29 mouse cellular contexts compared by ENCODE assay signal in the genomic region with DNA sequence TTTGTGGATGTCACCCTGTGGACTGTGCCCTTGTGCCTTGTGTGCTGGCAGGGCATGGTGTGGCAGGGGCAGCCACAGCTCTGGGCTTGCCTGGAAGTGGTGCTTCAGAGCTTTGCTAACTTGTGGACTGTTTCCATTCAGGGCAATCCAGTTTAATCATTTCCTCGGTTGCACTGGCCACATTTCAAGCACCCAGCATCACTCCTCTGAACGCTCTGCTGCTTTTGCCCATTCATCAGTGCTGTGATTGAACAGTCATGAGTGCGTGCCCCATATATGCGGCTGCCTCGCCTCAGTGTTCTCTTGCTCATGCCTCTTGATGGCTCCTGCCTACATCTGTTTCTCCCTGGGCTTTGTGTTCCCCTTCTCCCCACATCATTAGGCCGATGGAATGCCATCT. TPM values are rescaled to one million over a fixed set of nuclear protein-coding genes. Genes with fewer than 3 reads are reported as not detected.
DNase-seq lines count a peak whose midpoint lies in the region; ATAC-seq and TF ChIP-seq lines count a peak whose summit lies in the region.
"Had no signal": no experiment of that assay in that cellular context is flagged by ENCODE, and none has a peak within 500 bp of the region (broad histone marks: within the 10 kb centered on the region; RNA-seq: fewer than 3 reads in every experiment).

No protein-coding gene starts in this region.

- H3K4me2 ChIP-seq in kidney, postnatal 0 days (ENCODE audit: low read length), result no peak overlapping the region
- no peak overlapping the region for H3K4me2 ChIP-seq in forebrain, embryonic 13.5 days
- H3K4me2 ChIP-seq: heart, embryonic 11.5 days; hindbrain, embryonic 13.5 days; liver, embryonic 11.5 days; lung, embryonic 15.5 days; midbrain, embryonic 12.5 days; neural tube, embryonic 12.5 days; stomach, embryonic 15.5 days had no signal

- H3K9me3 ChIP-seq in kidney, postnatal 0 days (replicated peaks; ENCODE audit: low read length), result no peaks in the 10 kb centered on the region
- no peaks in the 10 kb centered on the region for H3K9me3 ChIP-seq in forebrain, embryonic 13.5 days (replicated peaks)
- H3K9me3 ChIP-seq: hindbrain, embryonic 13.5 days; lung, embryonic 15.5 days; megakaryocyte, embryonic 14.5 days; midbrain, embryonic 12.5 days; neural tube, embryonic 12.5 days; stomach, embryonic 15.5 days had no signal

- H3K27me3 ChIP-seq in kidney, postnatal 0 days (ENCODE audit: insufficient read depth, low read length), result no peaks in the 10 kb centered on the region
- no peaks in the 10 kb centered on the region for H3K27me3 ChIP-seq in forebrain, embryonic 13.5 days
- H3K27me3 ChIP-seq: hindbrain, embryonic 13.5 days; lung, embryonic 15.5 days; megakaryocyte, embryonic 14.5 days; midbrain, embryonic 12.5 days; neural tube, embryonic 12.5 days; stomach, embryonic 15.5 days had no signal

- peak; percentile 94 for ATAC-seq in kidney, postnatal 0 days (replicated peaks; ENCODE audit: low FRiP score, low read depth)
- ATAC-seq in inflammation-experienced regulatory T-cells, adult 6 months, result no peak
- no peak for ATAC-seq in forebrain, embryonic 13.5 days
- ATAC-seq: forebrain, embryonic 16.5 days; intestine, postnatal 0 days had no signal

- DNase-seq in kidney, adult 11 months, result peak; percentile 91
- DNase-seq in kidney, adult 8-10 months, result peak; percentile 85 to 91
- peak; percentile 66 for DNase-seq in kidney, postnatal 0 days (ENCODE audit: low spot score)
- DNase-seq in kidney, postnatal 4 days, result peak; percentile 59 to 76
- DNase-seq in right cerebral cortex, adult 18-20 months, result no peak
- DNase-seq: adrenal gland, adult 8-10 months; B cell, adult 2 months; cerebellum, adult 2 months; cerebellum, postnatal 14 days; gastrocnemius, adult 2 months; gastrocnemius, postnatal 36 days; heart, adult 18-20 months; heart, postnatal 4 days; layer of hippocampus, adult 9-11 months; lung, postnatal 36 days; thymus, postnatal 14 days had no signal

- H3K36me3 ChIP-seq in kidney, postnatal 0 days (ENCODE audit: insufficient read depth, low read length), result peaks cover 42% of the 10 kb centered on the region
- H3K36me3 ChIP-seq in forebrain, embryonic 13.5 days (ENCODE audit: poor library complexity, severe bottlenecking), result peaks cover 90% of the 10 kb centered on the region

- no peak for TF ChIP-seq CTCF in kidney, postnatal 0 days (IDR thresholded peaks at IDR 0.05; ENCODE audit: low read depth)

- peaks cover 3% of the 10 kb centered on the region; the same call in 1 of the 2 replicates for H3K4me1 ChIP-seq in kidney, postnatal 0 days (replicated peaks; ENCODE audit: insufficient read depth, low read length)
- H3K4me1 ChIP-seq in forebrain, embryonic 13.5 days, result no peaks in the 10 kb centered on the region
- H3K4me1 ChIP-seq: hindbrain, embryonic 13.5 days; lung, embryonic 15.5 days; midbrain, embryonic 12.5 days; neural tube, embryonic 12.5 days; stomach, embryonic 15.5 days had no signal

- no peak overlapping the region for H3K9ac ChIP-seq in kidney, postnatal 0 days (ENCODE audit: low read depth, low read length)
- no peak overlapping the region for H3K9ac ChIP-seq in forebrain, embryonic 13.5 days
- H3K9ac ChIP-seq: hindbrain, embryonic 13.5 days; lung, embryonic 15.5 days; midbrain, embryonic 12.5 days; neural tube, embryonic 12.5 days; stomach, embryonic 15.5 days had no signal

- WGBS in kidney, postnatal 0 days, result 50% methylated on average over 6 of the region's 6 CpGs
- 93% methylated on average over 6 of the region's 6 CpGs for WGBS in forebrain, embryonic 13.5 days

- no peak overlapping the region for H3K4me3 ChIP-seq in kidney, postnatal 0 days (replicated peaks; ENCODE audit: low read depth, low read length)
- no peak overlapping the region for H3K4me3 ChIP-seq in forebrain, embryonic 13.5 days
- H3K4me3 ChIP-seq: gastrocnemius, adult 2 months; hindbrain, embryonic 13.5 days; lung, embryonic 15.5 days; megakaryocyte, embryonic 14.5 days; midbrain, embryonic 12.5 days; myocyte; neural tube, embryonic 12.5 days; stomach, embryonic 15.5 days had no signal

- H3K27ac ChIP-seq in kidney, postnatal 0 days, result peak overlapping the region; percentile 84
- no peak overlapping the region for H3K27ac ChIP-seq in forebrain, embryonic 13.5 days
- H3K27ac ChIP-seq: gastrocnemius, adult 2 months; hindbrain, embryonic 13.5 days; lung, embryonic 15.5 days; midbrain, embryonic 12.5 days; neural tube, embryonic 12.5 days; stomach, embryonic 15.5 days had no signal

RNA-seq across cellular contexts. Expression of a gene that starts 31.8 kb away (rescaled TPM):
- polyA plus RNA-seq in kidney, postnatal 0 days (2015; fragmentation: Nextera tagmentation; extraction: Ambion mirVana), result 41.7 and 46.0 TPM in 2 replicates
- 10 to 100 TPM; 24.2 to 32.7 (median 26.9) TPM for polyA plus RNA-seq in inflammation-experienced regulatory T-cells, adult 6 months (2017; shearing (Covaris generic))
- 159 and 174 TPM in 2 replicates for polyA plus RNA-seq in forebrain, embryonic 13.5 days (2015; fragmentation: Nextera tagmentation; extraction: Ambion mirVana)

RNA-seq across cellular contexts. Expression of a gene that starts 55.1 kb away (rescaled TPM):
- 30.2 and 31.6 TPM in 2 replicates for polyA plus RNA-seq in kidney, postnatal 0 days (2015; fragmentation: Nextera tagmentation; extraction: Ambion mirVana)
- 10 to 100 TPM; 12.4 to 26.5 (median 18.1) TPM for polyA plus RNA-seq in inflammation-experienced regulatory T-cells, adult 6 months (2017; shearing (Covaris generic))
- polyA plus RNA-seq in forebrain, embryonic 13.5 days (2015; fragmentation: Nextera tagmentation; extraction: Ambion mirVana), result 20.6 and 23.0 TPM in 2 replicates

RNA-seq across cellular contexts. Expression of a gene that starts 55.2 kb away (rescaled TPM):
- polyA plus RNA-seq in kidney, postnatal 0 days (2015; fragmentation: Nextera tagmentation; extraction: Ambion mirVana), result 28.1 and 29.2 TPM in 2 replicates
- 1 to 10 TPM; 3.0 to 5.6 (median 3.4) TPM for polyA plus RNA-seq in inflammation-experienced regulatory T-cells, adult 6 months (2017; shearing (Covaris generic))
- 44.3 and 46.7 TPM in 2 replicates for polyA plus RNA-seq in forebrain, embryonic 13.5 days (2015; fragmentation: Nextera tagmentation; extraction: Ambion mirVana)
